Mouse (Mus musculus) limb, embryonic 13.5 days (tissue): ENCODE measurements around the gene Pkib. TPM values are rescaled to one million over a fixed set of nuclear protein-coding genes. Genes with fewer than 3 reads are reported as not detected.

Source experiments
- ATAC-seq: fragments of 200-750 bp; cut with Nextera tagmentation; 2 replicates; pipeline ENCODE4 v1.8.0; 2017; ENCODE audit warnings: low read depth, moderate number of reproducible peaks, moderate TSS enrichment; ENCODE audit not compliant: low FRiP score
- H3K27ac ChIP-seq: fragments of 300-500 bp; sonication (generic); 2 replicates; pipeline ENCODE4 v1.5.1; 2015; ENCODE audit warnings: inconsistent platforms, mild to moderate bottlenecking, moderate library complexity
- H3K27me3 ChIP-seq: fragments of 300-500 bp; sonication (generic); 2 replicates; pipeline ENCODE4 v1.6.1; 2015; ENCODE audit warnings: mild to moderate bottlenecking, inconsistent platforms
- H3K36me3 ChIP-seq: fragments of 300-500 bp; sonication (generic); 2 replicates; pipeline ENCODE4 v1.6.1; 2015; ENCODE audit warnings: inconsistent platforms, mild to moderate bottlenecking, moderate library complexity
- H3K4me1 ChIP-seq: fragments of 300-500 bp; sonication (generic); 2 replicates; pipeline ENCODE4 v1.6.1; 2015; ENCODE audit warnings: inconsistent platforms
- H3K4me2 ChIP-seq: fragments of 300-500 bp; sonication (generic); replicated peaks from 2 replicates; pipeline ENCODE4 v1.6.1; 2015; ENCODE audit warnings: inconsistent platforms, mild to moderate bottlenecking, moderate library complexity
- H3K4me3 ChIP-seq: fragments of 300-500 bp; sonication (generic); 2 replicates; pipeline ENCODE4 v1.5.1; 2015; ENCODE audit warnings: moderate library complexity, mild to moderate bottlenecking, inconsistent platforms
- H3K9ac ChIP-seq: fragments of 300-500 bp; sonication (generic); 2 replicates; pipeline ENCODE4 v1.6.1; 2015; ENCODE audit warnings: mild to moderate bottlenecking, inconsistent platforms
- H3K9me3 ChIP-seq: fragments of 300-500 bp; sonication (generic); 2 replicates; pipeline ENCODE4 v1.6.1; 2016; ENCODE audit warnings: inconsistent platforms
- WGBS: fragments of 180-500 bp; shearing (Covaris S2); methylation state at CpG from one replicate; pipeline ENCODE4 v1.1.7; 2015; 5-methylcytosine and 5-hydroxymethylcytosine counted together
- polyA plus RNA-seq: library from polyadenylated mRNA; unstranded; fragments of >200 nt; fragmentation: Nextera tagmentation; extraction: Ambion mirVana; gene quantifications from 2 replicates; pipeline ENCODE4 v1.2.1, GENCODE M21; 2015

Pkib gene
- polyA plus RNA-seq, 1 experiment from 2014 or later, result 1.2 TPM

DNA sequence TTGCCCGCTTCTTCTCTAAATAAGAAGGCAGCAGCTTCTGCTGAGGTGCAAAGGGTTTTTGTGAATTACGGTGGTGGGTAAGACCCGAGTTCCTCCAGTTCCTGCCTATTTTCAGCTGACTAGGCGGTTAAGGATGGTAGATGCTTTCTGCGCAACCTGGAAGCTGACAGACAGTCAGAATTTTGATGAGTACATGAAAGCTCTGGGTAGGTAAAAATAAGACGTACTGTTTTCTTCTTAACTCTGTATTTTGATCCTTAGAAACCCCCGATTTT, 153.0 kb downstream of the Pkib start, which contains the start of gene Fabp7:
TSS of gene Fabp7 (plus strand) at position 6 of the 275 bp plus-strand sequence.
- no peaks in the 10 kb centered on the region for H3K36me3 ChIP-seq
- H3K4me1 ChIP-seq, result peaks cover 10% of the 10 kb centered on the region
- no peak for ATAC-seq
- no peak within 1 kb of the TSS for H3K27ac ChIP-seq
- H3K4me3 ChIP-seq, result no peak within 1 kb of the TSS
- no peaks in the 10 kb centered on the region for H3K27me3 ChIP-seq
- 27% methylated on average over 7 of the region's 7 CpGs for WGBS
- H3K9me3 ChIP-seq, result no peaks in the 10 kb centered on the region
- peak within 1 kb of the TSS; percentile 27; the same call in 1 of the 2 replicates for H3K4me2 ChIP-seq
- 0 out of 2 replicates have a peak within 1 kb of the TSS, but pooled peaks have one; percentile 13 for H3K9ac ChIP-seq

DNA sequence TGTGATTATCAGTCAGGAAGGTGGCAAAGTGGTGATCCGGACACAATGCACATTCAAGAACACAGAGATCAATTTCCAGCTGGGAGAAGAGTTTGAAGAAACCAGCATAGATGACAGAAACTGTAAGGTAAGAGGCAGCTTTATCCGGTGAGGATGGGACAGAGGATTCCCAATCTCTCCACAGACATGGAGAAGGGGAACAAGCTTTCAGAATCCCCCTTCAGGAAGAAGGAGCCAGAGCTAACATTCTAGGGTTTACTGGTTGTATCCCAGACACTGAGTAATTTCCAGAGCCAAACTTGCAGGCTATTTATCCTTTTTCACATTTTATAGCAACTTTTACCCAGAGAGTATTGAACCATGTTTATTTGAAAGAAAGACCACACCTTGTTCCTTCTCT, 153.8 kb downstream of the Pkib start:
- no peak overlapping the region for H3K4me3 ChIP-seq
- no peak overlapping the region for H3K9ac ChIP-seq

More for the DNA sequence above, 153.8 kb downstream of the Pkib start:
- Histone ChIP-seq H3K36me3 (no peaks in the 10 kb centered on the region), H3K4me1 (peaks cover 10% of the 10 kb centered on the region), H3K4me2 (no peak overlapping the region), H3K27me3 (no peaks in the 10 kb centered on the region), H3K27ac (no peak overlapping the region), H3K9me3 (no peaks in the 10 kb centered on the region)
- no peak for ATAC-seq
- 67% methylated on average over 2 of the region's 2 CpGs for WGBS

Other genes starting within 250 kb of the Pkib start
- 45.8 and 50.1 TPM in 2 replicates for gene Hsf2, start 145.6 kb upstream of the Pkib start, polyA plus RNA-seq
- 167 and 172 TPM in 2 replicates for gene Serinc1, start 99.5 kb upstream of the Pkib start, polyA plus RNA-seq
- gene Fabp7, start 152.9 kb downstream of the Pkib start, polyA plus RNA-seq, result 9.3 and 10.8 TPM in 2 replicates
- gene Smpdl3a, start 162.4 kb downstream of the Pkib start, polyA plus RNA-seq, result 10.7 and 11.6 TPM in 2 replicates